Mouse (Mus musculus) lung, postnatal 4 days (tissue): Measurements from ENCODE around the gene Cyp11a1.

Experiments
- DNase-seq, 2 experiments: peaks; one replicate each; pipeline ENCODE4 v3.0.0; 2021

The Cyp11a1 gene

GRCm38 (mm10) chr9:58047061-58047460 lies 40.9 kb downstream of the Cyp11a1 start:
- peak; percentile 31 to 47 for DNase-seq

DNA sequence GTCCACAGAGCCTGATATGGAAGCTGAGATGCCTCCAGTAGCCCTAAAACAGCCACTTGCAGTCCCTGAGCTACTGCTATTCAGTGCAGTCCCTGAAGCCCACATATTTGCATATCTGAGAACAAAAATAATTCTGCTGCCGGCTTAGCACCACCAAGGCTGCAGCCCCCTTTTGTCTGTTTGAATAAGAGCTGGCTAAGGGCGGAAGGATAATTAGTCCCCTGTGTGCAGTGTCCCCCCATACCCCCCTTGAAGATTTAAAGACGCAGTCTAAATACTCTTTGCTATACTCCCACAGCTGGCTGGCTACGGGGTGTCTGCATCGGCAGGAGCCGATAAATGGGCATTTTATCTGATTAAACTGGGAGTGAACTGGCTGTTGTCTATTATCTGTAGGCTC lies 42.4 kb downstream of the Cyp11a1 start:
- no peak for DNase-seq

DNA sequence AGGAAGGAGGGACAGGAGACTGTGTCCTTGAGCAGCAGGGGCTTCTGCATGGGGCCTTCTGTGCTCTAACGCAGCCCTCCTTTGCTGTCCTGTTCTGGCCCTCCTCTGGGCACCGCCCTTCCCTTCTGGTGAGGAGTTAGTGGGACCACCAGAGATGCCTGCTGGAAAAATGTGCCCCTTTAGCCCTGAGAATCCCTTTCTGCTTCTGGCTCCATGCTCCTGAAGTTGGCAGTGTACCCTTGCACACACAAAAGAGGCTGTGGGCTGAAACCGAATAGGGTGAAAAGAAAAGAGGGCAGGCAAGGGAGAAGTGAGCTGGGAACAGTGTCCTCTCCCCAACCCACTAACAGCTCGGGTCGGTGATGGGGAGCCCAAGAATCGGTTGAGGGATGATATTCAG lies 43.0 kb downstream of the Cyp11a1 start:
- no peak for DNase-seq

DNA sequence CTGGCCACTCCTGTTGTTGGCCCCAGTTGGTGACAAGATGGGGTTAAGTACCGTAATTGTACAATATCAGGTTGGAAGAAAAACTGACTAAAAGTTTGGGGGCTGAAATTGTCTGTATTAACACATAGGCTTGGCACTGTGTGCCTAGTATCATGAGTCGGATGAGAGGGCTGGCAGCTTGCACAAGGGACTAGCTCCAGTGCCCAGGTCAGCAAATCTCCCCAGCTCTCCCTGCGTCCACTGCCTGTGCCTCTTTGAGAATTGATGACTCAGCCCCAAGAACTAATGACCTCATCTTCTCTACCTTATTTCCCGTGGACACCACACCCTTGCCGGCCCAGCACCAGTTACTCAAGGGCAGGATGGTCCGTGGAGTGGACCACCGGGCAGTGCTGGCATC lies 43.6 kb downstream of the Cyp11a1 start:
- no peak for DNase-seq

DNA sequence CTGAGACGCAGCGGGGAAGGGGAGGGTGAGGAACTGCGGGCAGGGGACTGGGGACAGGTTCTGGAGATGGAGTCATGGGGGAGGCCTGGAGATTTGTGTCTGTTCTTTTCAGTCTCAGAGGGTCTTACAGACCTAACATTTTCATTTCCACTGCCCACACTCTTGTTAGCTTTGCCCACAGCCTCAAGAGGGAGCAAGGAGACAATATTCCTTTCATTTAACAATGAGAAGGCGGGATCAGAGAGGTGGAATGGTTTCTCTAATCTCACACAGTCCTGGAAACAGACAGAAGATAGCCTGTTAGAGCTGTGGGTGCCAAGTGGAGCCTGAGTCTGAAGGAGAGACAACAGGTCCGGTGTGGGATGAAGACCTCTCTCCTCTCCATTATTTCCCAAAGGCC lies 45.7 kb downstream of the Cyp11a1 start:
- no peak for DNase-seq

GRCm38 (mm10) chr9:58053102-58053501 lies 46.9 kb downstream of the Cyp11a1 start:
- DNase-seq = peak; percentile 43 to 55

DNA sequence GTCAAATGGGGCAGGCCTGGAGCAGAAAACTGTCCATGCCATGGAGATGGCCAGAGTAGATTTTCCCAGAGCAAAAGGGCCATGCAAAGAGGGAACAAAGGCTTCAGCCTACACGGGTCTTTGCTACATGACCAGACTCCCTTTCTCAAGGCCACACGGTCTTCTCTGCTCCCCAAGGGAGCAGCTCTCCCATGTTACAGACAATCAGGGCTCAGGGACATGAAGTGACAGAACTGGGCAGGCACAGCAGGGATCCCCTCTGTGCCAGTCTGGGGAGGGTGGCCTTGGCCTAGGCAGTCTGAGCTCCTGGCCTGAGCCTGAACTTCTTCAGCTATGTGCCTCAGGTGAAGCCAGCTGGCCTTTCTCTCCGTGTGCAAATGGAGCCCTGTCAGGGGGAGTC lies 47.3 kb downstream of the Cyp11a1 start:
- no peak for DNase-seq

- no peak for DNase-seq
Measured at GRCm38 (mm10) chr9:58054032-58054431, 47.8 kb downstream of the Cyp11a1 start.

GRCm38 (mm10) chr9:58055666-58056065 lies 49.5 kb downstream of the Cyp11a1 start:
- DNase-seq = no peak

- DNase-seq = no peak
Measured at GRCm38 (mm10) chr9:58059920-58060319, 53.7 kb downstream of the Cyp11a1 start.

DNA sequence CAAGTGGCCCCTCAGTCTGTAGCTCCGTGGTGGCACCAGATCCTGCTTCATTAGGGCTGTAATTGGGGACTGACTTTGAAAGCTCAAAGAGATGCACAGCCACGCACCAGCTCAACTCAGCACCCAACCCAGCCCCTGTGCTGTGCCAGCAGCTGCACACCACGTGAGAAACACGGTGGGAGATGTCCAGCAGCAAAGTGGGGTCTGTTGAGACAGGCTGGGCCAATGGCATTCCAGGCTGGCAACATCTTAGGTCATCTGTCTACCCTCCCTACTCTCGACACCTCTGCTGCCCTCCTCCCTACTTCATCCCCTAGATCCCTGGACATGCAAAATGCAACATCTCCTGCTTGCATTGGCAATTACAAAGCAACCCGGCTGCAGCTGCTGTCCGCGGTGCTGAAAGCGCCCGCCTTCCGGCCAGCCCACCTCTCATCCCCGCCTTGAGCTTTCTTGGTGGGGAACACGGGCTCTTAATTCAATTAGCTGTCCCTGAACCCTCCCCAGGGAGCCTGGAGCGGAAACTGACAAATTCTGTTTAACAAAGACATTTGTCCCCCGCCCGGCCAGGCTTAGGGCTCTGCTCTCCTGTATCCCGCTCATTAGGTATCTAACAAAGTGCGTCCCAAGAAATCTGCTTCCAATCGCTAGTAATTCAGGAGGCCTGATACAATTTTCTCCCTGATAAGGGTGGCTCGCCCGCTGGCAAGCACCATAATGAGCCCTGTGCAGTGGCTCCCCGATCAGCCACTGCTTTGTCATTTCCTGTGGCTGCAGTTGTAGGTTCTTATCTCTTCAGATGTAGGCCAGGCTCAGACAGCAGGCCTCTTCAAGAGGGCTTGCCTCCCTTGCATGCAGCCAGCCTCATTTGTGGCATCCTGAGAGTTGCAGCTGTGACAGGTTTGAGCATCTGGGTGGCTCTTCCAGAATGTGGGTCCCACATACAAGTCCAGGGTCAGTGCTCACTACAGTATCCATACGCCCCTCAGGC lies 54.8 kb downstream of the Cyp11a1 start:
- peak; percentile 59 to 73 for DNase-seq

DNA sequence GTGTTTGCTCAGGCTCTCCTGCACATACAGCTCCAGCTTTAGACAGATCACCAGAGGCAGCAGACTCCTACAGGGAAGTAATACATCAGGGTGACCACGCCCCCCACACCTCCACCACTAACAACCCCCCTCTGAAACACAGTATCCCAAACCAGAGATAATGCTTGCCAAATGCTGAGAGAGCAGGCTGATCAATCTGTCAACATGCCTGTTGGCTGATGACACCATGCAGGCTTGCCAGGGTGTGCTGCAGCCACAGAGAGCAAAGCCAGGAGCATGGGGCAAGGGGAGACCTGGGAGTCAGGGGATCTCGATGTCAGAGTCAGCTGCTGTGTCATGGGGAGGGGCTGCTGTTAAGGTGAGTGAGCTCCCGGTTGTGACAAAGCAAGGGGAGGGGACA lies 57.3 kb downstream of the Cyp11a1 start, which contains the start of gene Stra6:
Gene Stra6 (plus strand): TSS at position 258 of the 400 bp plus-strand sequence.
- no peak for DNase-seq

DNA sequence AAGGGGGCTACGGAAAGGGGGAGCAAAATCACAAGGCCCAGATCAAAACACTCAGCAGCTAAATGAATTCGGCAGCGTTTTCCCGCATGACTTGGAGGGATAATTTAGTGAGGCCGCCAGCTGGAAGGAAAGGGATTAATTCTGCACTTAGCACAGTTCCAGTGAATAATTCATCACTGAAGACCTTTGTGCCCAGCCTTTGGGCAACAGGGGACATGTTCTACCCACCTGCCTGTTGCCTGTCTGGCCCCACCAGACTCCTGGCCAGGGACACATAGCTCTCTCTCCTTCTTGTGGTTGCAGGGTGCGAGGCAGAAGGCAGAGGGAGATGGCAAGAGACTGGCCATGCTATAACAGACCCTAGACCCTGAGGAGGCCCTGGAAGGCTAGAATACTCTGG lies 59.3 kb downstream of the Cyp11a1 start:
- no peak for DNase-seq

- DNase-seq = no peak
Measured at GRCm38 (mm10) chr9:58065977-58066730, 59.9 kb downstream of the Cyp11a1 start.

DNA sequence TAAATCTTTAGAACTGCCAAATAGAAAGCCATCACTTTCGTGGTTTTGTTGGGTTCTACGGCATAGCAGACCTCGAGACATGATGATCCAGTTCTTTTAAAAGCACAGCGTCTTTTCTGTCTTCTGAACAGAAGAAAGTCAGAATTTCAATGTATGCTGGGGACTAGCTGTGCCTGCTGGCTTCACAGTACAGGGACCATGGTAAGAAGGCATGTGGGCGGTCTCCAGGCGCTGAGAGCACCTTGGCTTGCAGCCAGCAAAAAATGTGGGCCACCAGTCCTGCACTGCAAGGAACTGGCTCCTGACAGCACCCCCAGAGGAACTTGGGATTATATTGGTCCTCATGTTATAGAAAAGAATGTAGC lies 60.5 kb downstream of the Cyp11a1 start:
- no peak for DNase-seq

DNA sequence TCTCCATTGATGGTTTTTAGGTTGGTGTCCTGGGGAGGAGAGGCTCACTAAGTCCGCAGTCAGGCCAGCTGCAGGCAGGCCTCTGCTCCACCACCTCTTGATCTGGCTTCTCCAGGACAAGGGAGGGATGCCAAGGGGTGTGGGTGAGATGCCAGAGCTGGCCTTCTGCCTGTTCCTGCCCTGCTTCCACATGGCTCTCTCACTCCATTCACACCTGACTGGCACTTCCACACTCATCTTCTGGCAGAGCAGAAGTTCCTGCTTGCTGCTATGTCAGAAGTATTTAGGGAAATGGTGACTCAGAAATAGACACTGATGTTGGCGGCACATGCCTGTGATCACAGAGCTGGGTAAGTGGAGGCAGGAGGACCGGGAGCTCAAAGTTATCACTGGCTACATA lies 61.3 kb downstream of the Cyp11a1 start:
- no peak for DNase-seq

DNA sequence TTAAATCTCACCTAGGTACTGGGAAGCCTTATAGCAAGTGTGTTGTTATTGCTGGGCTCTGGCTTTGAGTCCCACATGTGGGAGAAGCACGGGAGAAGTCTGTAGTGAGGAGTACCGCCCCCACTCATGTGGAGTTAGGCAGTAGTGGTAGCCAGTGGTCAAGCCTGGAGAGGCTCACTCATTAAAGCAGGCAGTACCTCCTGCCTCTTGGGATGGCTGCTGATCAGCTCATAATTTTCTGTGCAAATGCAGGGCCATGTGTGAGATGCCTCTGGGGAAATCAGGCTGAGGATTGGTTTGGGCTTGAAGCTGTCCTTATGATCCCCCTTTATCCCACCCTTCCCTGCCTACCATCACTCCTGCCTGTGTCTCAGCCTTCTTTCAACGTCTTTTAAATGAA lies 68.3 kb downstream of the Cyp11a1 start:
- no peak for DNase-seq
